Mouse (Mus musculus): ENCODE results near the gene Reep1.

- TF ChIP-seq CTCF (IDR thresholded peaks at IDR 0.05; ENCODE audit: borderline replicate concordance, insufficient read depth, low read length) (no peak), POLR2A (IDR thresholded peaks at IDR 0.05; ENCODE audit: low read depth, low read length) (no peak)
Measured at GRCm38 (mm10) chr6:71708528-71708927, 1.2 kb downstream of the Reep1 start.

Measured in embryonic fibroblast, embryonic 13.5 days (primary cell).